Mouse (Mus musculus) lung, postnatal 10 days (tissue): ENCODE measurements around the gene Reg2.
"Not testable (repeated sequence)": the region's sequence is repeated elsewhere in the genome, so short reads cannot be mapped to it uniquely, and the experiment has no call there.

Experiments
- DNase-seq: peaks from one replicate; pipeline ENCODE4 v3.0.0; 2021

Gene Reg2

GRCm38 (mm10) chr6:78395323-78395722 is at the start of gene Reg2:
Gene Reg2, plus strand, starts transcription at chr6:78395623.
- DNase-seq: not testable (repeated sequence)

GRCm38 (mm10) chr6:78361971-78362563 is 33.4 kb upstream of the Reg2 start:
- no peak for DNase-seq

- no peak for DNase-seq
Observed at GRCm38 (mm10) chr6:78370357-78370756, 25.1 kb upstream of the Reg2 start, which contains the start of gene Reg3b. Gene Reg3b, plus strand, starts transcription at chr6:78370657.

- no peak for DNase-seq
Observed at GRCm38 (mm10) chr6:78378765-78379164, 16.7 kb upstream of the Reg2 start, which contains the start of gene Reg3d. Gene Reg3d, minus strand, starts transcription at chr6:78378865.

- no peak for DNase-seq
Observed at GRCm38 (mm10) chr6:78380409-78380808, 15.0 kb upstream of the Reg2 start, which contains the start of gene Reg3a. Gene Reg3a, plus strand, starts transcription at chr6:78380709.

- DNase-seq: no peak
Observed at GRCm38 (mm10) chr6:78385609-78386008, 9.8 kb upstream of the Reg2 start.

GRCm38 (mm10) chr6:78422411-78422810 is 27.0 kb downstream of the Reg2 start, which contains the start of gene Reg1:
Gene Reg1, plus strand, starts transcription at chr6:78422711.
- DNase-seq: not testable (repeated sequence)

- no peak for DNase-seq
Observed at GRCm38 (mm10) chr6:78425497-78425896, 30.1 kb downstream of the Reg2 start.

- no peak for DNase-seq
Observed at GRCm38 (mm10) chr6:78447202-78447601, 51.8 kb downstream of the Reg2 start.

- DNase-seq: no peak
Observed at GRCm38 (mm10) chr6:78448409-78448808, 53.0 kb downstream of the Reg2 start.

GRCm38 (mm10) chr6:78452804-78453203 is 57.4 kb downstream of the Reg2 start:
- no peak for DNase-seq
